Mouse (Mus musculus) right cerebral cortex, postnatal 36 days (tissue): ENCODE data around the gene Clp1.

Source experiments
- DNase-seq, 2 experiments: peaks; one replicate each; pipeline ENCODE4 v3.0.0; 2022; ENCODE audit warnings: low spot score in 2 of 2, mixed read lengths in 1 of 2

Clp1 gene

DNA sequence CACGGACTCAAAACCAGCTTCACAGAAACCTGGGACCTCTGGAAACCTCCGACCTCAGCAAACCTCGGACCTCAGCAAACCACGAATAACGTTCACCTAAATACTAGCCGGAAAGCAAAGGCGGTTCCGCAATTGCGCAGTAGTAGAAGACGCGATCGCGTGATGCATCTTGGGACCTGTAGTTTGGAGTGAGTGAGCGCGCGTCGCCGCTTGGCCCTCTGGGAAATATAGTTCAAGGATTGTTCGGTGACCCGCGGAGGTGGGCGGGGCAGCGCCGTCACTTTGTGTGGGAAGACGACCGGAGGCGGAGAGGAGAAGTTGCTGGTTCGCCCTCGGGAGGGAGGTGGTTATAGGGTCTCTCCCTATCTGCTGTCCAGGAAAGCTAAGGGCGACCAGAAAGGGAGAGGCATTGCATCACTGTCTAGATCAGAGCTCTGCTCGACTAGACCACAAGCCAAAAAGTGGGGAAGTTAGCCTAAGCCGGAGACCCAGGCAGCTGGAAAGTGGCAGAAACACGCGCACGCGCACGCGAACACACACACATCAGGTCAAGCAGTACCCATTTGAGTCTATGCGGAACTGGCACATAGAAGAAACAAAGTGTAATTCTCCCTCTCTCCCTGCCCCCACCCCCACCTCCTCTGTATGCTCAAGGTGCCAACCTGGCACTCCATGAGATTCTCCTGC, at the start of gene Clp1:
Gene Clp1 (minus strand): TSS at position 179 of the 687 bp plus-strand sequence.
- peak; percentile 98 for DNase-seq

DNA sequence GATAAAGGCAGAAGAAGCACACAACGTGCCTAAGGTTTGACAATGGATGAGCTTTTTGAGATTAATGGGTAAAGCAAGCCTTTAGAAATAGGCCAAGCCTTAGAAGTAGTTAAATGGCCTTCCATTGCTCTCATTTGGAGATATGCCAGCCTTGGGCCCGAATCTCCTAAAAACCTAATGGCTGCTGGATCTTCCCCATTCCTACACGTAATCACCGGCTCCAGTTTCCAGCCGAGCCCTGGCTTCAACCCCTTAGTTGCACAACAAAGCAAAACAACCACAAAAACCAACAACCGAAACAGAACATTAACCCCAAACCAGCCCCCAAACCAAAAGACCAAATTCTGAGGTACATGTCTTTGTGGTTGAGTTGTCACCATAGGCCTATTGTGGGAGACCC, 48.5 kb upstream of the Clp1 start:
- no peak for DNase-seq

DNA sequence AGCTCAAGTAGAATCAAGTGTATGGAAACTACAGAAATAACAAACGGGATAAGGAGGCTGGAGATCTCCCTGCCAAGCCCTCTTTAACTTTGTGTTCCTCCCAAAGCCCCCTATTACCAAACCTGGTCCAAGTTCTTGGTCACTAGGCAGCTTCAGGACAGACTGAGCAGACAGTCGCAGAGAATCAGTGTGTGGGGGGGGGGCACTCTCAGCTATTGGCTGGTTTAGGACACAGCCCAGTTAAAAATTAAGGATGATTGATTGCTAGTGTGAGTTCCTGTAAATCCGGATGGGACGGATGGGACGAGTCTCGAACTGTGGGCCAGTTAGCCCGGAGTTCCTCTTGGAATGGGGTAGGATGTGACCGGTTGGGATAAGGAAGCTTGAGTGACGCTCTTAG, 48.1 kb upstream of the Clp1 start, which contains the start of gene Serping1:
Gene Serping1 (minus strand): TSS at position 204 of the 400 bp plus-strand sequence.
- no peak for DNase-seq

DNA sequence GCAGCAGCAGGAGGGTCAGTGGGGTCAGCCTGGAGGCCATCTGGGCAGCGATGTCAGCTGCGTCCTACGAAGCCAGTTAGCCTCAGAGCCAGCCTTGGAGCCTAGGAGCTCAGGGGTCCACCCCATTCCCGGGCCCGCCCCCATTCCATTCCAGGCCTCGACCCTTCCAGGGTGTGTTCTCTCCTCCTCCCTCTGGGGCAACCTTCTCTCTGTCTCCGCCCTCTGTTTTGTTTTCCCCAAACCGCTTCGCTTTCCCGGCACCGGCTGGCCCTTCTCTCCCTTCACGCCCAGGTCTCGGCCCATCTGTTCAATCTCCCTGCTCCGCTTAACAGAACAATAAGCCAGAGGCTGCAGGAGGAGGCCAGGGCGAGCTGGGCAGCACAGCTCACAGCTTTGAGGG, 47.6 kb upstream of the Clp1 start:
- peak in 1 of 2 experiments; percentile 2 for DNase-seq

DNA sequence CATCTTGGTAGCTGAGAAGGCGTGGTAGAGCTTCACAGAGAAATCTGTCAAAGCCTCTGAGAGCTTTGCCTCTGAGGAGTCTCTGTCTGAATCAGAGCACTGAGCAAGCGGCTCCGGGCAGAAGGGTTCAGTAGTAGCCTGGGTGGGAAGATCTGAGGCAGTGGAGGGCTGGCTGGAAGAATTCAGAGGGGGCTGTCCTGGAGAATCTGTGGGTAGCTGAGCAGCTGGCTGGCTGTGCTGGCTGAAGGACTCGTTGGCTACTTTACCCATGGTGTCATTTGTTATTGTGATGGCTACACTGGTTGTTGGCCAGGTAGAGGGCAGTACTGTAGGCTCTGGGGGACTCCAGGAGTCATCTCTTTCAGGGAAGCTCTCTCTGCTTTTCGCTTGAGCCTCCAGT, 46.0 kb upstream of the Clp1 start:
- DNase-seq: no peak

DNA sequence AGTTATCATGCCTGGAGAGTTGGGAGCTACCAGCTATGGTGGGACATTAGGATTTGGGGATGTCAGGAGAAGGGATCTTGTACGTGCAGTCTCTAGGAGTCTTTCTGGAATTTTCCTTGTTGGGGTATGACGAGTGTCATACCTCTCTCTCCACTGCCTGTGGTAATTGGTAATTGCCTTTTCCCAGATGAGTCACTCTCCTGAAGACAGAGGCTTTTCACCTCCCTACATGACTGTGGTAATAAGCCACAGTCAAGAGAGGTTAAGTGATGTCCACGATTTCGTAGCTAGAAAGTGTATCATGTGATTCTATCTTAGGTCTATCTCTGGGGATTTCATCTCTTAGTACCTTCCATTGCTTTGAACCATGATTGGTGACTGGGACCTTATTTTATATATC, 45.3 kb upstream of the Clp1 start:
- DNase-seq: no peak

DNA sequence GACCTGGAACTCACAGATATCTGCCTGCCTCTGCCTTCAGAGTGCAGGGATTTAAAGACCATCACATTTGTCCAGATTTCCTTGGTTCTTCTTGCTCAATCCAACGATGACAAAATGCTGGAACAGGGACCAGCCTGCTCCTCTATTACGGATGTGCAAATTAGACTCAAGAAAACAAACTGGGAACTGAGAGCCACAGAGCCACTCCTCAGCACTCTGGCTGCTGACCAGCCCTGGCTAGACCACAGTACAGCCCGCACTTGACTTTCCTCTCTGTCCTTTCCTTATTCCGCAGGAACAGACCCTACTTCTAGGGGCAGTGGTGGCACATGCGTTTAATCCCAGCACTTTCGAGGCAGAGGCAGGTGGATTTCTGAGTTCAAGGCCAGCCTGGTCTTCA, 43.4 kb upstream of the Clp1 start:
- no peak for DNase-seq

DNA sequence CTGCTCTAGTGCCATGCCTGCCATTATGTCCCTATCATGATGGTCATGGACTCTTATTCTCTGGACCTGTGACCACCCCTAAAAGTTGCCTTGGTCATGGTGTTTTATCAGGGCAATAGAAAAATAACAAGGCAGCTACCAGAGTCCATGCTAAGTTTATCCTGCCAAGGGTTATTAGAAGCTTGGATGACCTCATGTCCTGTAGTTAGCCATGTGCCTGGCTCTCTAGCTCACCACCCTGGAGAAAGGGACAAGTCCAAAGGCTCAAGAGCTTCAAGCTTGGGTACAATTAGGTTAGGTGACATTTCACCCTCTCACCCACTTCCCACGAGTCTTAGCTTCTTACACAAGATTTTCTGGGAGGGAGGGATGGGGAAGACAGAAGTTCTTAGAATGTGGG, 35.7 kb upstream of the Clp1 start:
- DNase-seq: no peak

DNA sequence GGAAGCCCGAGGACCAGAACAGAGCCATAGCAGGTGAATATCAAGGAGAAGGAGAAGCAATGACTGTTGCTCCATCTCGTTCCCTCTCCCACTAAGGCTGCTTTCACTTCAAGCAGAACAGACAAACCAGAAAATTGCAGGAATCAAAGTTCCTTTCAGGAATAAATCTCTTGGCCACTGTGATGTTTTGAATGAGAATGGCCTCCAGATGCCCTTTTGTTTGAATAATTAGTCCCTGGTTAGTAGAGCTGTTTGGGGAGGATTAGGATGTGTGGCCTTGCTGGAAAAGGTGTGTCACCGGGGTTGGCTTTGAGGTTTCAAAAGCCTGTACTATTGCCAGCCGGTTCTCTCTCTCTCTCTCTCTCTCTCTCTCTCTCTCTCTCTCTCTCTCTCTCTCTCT, 35.1 kb upstream of the Clp1 start:
- DNase-seq: no peak

DNA sequence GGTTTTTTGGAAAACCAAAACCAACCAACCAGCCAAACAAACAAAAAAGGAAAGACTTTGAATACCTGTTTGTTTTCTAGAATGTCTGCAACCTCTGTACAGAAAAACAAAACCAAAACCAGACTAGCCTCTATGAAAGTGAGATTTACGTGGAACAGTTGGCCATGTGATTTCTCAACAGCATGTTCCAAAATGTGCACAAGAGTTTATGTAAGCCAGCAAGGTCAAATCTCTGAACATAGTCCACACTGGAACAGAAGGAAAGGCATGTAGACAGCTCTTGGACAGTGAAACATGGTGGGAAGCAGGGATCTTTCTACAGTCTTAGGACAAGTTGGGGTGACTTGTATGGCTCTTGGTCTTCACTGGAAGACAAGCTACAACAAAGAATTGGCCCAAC, 34.7 kb upstream of the Clp1 start:
- DNase-seq: no peak

DNA sequence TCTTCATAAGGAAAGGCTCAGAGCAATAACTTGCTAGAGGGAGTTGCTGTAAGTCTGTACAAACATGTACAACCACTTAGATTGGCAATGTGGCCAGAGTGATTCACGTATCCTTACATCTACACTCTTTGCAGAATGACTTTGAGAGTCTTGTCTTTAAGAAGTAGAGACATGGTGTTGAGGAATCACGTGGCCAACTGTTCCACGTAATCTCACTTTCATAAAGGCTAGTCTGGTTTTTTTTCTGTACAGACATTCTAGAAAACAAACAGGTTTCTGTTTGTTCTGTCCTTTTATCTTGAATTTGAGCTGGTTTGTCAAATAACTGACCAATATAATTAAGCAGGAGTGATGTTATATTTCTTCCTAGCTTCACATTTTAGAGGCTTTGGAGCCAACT, 34.2 kb upstream of the Clp1 start:
- DNase-seq: no peak

DNA sequence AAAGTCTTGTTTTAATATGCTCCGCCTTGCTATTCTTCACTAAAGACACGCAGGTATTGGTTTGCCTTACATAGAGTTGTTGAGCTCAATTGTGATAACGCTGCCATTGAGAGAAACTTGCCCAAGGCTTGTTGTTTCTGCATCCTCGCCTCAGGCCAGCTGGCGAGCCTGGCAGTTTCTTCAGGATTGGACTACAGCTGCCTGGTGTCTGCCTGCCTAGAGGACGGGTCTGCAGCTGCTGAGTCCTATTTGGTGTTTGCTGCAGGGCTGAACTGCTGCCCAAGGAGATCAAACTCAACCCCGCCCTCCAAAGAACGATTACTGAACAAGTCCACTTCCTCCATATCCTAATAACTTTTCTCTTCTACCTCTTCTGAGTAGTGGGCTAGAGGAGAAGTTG, 33.6 kb upstream of the Clp1 start:
- no peak for DNase-seq

DNA sequence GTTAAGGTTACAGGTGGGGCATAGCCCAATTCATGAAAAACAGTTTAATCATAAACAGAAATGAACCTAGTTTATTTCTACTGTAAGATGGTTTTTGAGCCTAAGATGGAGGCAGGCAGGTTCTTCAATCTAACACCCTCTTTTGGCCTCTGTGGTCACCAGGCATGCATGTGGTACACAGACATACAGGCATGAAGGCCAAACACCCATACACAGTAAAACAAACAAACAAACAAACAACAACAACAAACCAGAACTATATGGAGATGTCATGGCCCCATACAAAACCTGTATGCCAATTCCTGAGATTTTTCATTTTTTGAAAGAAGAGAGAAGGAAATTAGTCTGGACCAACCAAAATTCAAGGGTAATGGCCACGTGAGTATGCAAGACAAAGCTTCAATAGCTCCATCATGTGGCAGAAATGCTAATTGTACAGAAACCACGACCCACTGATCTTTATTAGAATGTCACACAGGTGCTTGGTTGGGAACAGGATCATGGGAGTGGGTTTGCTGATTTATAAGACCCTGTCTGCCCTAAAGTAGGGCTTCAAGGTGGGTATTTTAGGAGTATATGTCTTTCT, 31.5 kb upstream of the Clp1 start:
- DNase-seq: peak in 1 of 2 experiments; percentile 3

DNA sequence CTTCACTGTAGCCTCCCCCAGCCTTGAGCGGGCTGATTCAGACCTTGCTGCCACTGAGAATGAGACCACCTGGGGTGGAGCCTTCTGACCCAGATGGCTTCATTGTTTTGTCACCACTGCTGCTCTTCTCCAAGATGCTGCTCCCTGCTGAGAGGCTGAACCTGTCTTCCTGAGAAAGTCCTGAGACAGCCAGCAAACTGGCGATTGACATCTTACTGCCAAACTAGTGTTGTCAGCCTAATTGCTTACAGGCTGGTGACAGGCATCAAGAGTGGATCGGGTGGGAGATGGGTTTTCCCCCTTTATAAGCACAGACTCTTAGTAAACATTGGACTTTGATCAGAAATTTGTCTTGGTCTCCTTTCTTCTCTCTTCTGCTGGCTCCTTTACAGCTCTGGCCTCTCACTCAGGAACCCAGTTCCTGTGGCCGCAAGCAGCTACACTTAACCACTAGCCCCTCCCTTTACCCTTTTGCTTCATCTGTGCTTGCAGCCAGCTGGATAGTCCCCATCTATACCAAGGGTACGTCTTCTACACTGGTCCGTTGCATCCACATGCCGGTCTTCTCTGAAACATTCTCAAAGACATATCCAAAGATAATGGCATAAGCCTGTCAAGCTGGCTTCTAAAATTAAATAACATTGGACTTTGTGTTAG, 30.0 kb upstream of the Clp1 start:
- DNase-seq: no peak

DNA sequence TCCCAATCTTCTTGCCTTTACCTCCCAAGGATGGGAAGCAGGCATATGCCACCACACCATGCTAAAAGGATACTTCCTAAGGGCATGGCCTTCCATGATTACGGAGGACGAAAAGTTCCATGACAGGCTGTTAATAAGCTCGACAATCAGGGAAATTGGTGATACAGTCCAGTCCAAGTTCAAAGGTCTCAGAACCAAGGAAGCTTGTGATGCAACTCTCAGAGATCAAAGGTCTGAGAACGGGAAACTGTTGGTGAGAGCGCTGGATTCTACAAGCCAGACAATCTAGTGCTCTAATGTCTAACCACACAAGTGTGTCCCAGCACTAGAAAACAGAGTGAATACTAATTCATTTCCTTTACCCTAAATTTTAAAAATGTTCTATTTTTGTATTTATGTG, 29.1 kb upstream of the Clp1 start:
- DNase-seq: no peak

DNA sequence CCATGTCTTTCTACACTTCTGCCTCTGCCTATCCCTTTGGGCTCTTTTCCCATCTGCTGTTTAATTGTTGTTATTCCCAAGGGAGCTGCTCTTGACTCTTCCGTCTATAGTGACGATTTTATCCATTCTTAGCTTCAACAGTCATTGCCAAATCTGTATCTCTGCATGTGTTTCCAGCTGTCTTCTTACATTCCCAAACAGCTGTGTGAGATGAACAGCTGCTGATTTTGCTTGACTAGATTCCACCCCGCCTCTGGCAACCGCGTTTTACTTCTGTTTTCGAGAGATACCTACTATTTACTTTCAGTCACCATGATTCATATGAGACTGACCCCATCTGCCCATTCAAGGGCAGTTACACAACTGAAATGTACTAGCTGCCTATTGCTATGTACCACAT, 23.0 kb upstream of the Clp1 start:
- no peak for DNase-seq

DNA sequence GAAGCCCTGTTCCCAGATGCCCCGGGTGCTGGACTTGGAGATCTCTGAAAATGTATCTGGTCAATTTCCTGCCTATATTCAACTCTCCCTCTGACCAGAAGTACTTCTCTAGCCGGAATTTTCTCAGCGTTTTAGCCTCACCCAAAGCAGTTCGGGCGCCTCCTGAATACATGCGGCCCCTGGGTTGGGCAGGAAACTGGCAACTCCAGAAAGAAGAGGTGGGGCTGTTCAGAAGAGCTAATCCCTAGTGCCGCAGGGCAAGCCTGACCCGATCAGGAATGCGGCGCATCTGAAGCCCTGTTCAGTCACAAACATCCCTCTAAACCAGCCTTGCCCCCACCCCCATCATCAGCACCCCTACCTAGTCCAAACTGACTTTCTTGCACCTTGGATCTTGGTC, 17.0 kb upstream of the Clp1 start:
- no peak for DNase-seq

DNA sequence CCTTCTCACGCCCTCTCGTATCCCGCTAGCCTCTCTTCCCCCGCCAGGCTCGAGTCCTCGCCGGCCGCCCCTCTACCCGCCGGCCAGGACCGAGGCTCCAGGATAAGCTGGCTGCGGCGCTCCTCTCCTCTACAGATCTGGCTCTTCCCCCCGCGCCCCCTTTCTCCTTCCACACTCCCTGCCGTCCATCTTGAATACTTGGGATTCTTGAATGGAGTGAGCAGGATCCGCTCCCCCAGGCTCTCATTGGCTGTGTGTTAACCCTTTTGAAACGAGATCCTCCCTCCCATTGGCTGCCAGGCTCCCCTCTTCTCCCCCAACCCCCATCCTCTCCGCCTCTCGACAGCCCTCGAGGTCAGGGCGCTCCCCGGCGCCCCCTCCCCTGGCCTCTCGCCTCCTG, 16.4 kb upstream of the Clp1 start, which contains the start of gene Gm19426:
Gene Gm19426 (minus strand): TSS at position 95 of the 400 bp plus-strand sequence.
- peak; percentile 44 to 51 for DNase-seq

DNA sequence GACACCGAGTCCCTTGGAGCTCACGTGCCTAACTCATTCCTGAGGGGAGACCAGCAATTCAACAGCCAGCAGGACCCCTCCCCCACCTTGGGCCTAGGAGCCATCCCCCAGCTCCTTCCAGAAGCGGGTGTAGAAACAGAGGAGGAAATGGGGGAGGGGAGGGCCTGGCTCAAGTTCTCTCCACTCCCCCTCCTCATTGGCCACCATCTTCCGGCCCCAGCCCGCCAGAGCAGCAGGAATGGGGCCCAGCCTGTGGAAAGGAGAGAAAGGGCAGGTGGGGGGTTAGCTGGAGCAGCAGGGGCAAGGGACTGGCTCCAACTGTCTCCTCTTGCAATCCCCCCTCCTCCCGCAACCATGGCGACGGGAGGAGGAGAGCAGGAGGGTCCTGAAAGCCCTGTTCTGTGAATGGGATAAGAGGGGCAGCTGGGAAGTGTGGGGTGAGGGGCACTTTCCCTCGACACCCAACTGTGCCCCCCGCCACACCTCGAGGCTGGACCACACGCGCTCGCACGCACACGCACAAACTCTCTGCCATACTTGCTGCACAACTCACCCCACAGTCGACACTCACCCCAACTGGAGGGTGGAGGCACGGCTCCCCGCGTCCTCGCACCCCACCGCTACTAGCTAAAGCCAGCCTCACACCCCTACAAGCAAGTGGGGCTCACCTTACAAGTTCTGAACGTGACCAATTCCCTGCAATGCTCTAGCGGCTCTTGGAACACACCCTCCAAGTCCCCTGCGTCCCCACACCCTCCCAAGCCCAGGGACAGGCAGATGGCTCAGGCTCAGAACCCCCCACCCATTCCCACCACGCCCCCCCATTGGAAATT, 15.5 kb upstream of the Clp1 start:
- no peak for DNase-seq

DNA sequence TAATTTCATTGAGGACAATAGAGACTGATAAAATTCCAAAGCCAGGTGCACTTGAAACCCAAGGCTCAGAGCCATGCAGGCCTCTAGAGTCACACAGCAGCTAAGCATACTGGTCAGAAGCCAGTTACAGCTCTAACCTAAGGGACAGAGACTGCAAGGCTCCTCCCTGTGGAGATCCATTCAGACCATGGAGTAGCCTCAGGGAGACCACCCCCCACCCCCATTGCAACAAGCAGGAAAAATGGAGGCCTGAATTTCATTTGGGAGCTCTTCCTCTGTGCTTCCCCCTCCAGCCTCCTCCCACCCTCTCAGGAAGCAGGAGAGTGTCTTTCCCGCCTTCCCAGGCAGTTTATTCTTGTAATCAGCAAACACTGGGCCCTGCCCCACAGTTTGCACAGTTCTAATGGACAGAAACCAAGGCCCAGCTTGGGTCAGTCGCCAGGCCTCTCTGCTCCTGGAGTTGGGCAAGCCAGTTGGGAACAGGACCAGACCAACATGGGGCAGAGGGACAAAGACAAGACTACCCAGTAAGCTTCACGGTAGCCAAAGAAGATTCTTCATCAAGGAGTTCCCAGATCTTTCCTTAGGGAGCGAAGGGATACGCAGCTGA, 14.8 kb upstream of the Clp1 start:
- DNase-seq: no peak

DNA sequence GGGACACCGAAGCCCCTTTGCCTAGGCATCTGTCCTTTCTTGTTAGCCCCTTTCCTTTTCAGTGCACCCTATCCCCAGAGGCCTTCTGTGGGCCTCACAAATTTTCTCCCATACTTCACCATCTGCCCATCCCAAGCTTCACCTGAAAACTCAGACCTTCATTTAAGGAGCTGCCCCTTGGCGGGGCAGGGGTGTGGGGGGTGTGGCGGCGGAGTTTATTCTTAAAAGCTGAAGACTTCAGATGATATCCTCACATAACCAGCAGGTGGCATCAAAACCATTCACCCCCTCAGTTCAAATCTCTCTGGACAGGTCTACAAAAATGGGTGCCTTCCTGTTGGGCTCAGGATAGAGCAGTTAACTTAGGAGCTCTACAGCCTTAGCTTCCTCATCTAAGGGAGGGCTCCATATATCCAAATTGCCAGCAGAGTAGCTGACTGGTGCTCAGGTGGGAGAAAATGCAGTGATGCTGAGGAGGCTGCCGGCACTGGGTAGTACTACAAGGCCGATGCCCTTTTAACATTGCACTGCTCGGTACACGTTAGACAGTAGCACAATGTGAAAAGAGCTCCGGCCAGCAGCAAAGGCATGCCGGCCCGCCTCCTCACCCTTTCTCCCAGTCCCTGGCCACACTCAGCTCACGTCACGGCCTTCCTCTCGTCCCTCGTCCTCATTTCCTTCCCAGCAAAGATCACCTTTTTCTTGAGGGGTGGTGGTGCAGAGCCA, 13.6 kb upstream of the Clp1 start:
- DNase-seq: no peak
